In the genomic region with DNA sequence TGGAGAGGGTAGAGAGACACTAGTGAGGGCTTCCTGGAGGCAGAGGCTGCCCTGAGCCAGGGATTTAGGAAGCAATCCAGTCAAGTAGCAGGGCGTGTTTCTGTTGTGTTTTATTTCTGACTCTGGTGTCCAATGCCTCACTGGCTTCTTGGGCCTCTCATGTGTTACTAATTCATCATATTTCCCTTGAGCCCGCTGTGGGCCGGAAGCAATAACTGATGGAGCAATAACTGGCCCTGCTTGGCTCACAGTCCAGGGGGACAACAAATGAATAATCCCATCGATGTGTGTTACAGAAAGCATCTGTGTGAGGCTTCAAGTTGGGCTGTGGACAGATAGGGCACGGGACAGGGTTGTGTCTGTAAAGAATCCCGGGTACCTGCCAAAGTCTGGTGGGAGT, we compare ENCODE assay signal across 17 mouse cellular contexts. TPM values are rescaled to one million over a fixed set of nuclear protein-coding genes. Genes with fewer than 3 reads are reported as not detected.
DNase-seq lines count a peak whose midpoint lies in the region; ATAC-seq and TF ChIP-seq lines count a peak whose summit lies in the region.
"Had no signal": no experiment of that assay in that cellular context is flagged by ENCODE, and none has a peak within 500 bp of the region (broad histone marks: within the 10 kb centered on the region; RNA-seq: fewer than 3 reads in every experiment).

No protein-coding gene starts in this region.

- peaks cover 37% of the 10 kb centered on the region for H3K4me1 ChIP-seq in embryonic facial prominence, embryonic 15.5 days
- peaks cover 30% of the 10 kb centered on the region for H3K4me1 ChIP-seq in embryonic facial prominence, embryonic 10.5 days
- H3K4me1 ChIP-seq in limb, embryonic 14.5 days (ENCODE audit: control insufficient read depth, insufficient read depth, low read length) = peaks cover 5% of the 10 kb centered on the region; the same call in 1 of the 2 replicates
- peaks cover 33% of the 10 kb centered on the region for H3K4me1 ChIP-seq in limb, embryonic 10.5 days
- H3K4me1 ChIP-seq in bone marrow, adult 2 months (ENCODE audit: control insufficient read depth, insufficient read depth, low read length) = peaks cover 3% of the 10 kb centered on the region

- H3K9me3 ChIP-seq in embryonic facial prominence, embryonic 15.5 days (replicated peaks) = no peaks in the 10 kb centered on the region
- H3K9me3 ChIP-seq in embryonic facial prominence, embryonic 10.5 days = no peaks in the 10 kb centered on the region
- no peaks in the 10 kb centered on the region for H3K9me3 ChIP-seq in limb, embryonic 14.5 days (ENCODE audit: control insufficient read depth, low read length)
- no peaks in the 10 kb centered on the region for H3K9me3 ChIP-seq in limb, embryonic 10.5 days (replicated peaks)
- H3K9me3 ChIP-seq: limb, embryonic 12.5 days had no signal

- no peak for DNase-seq in embryonic facial prominence, embryonic 10.5 days (ENCODE audit: low spot score)
- no peak for DNase-seq in limb, embryonic 14.5 days (ENCODE audit: low spot score)
- DNase-seq in limb, embryonic 10.5 days (ENCODE audit: low spot score) = no peak
- DNase-seq in ovary, adult 18-20 months (ENCODE audit: low spot score) = no peak
- no peak for DNase-seq in layer of hippocampus, adult 11-12 months (ENCODE audit: low spot score)
- DNase-seq: adrenal gland, postnatal 36 days; forebrain, postnatal 0 days; kidney, postnatal 36 days; liver, postnatal 0 days; right cerebral cortex, postnatal 25 days had no signal

- no peak for TF ChIP-seq CTCF in bone marrow, adult 2 months (IDR thresholded peaks at IDR 0.05; ENCODE audit: control insufficient read depth, insufficient read depth, low read length)

- peaks cover 33% of the 10 kb centered on the region for H3K36me3 ChIP-seq in embryonic facial prominence, embryonic 15.5 days
- H3K36me3 ChIP-seq in embryonic facial prominence, embryonic 10.5 days (replicated peaks) = peaks cover 38% of the 10 kb centered on the region
- H3K36me3 ChIP-seq in limb, embryonic 14.5 days (ENCODE audit: control insufficient read depth, insufficient read depth, low read length) = peaks cover 35% of the 10 kb centered on the region
- peaks cover 41% of the 10 kb centered on the region for H3K36me3 ChIP-seq in limb, embryonic 10.5 days

- H3K9ac ChIP-seq in embryonic facial prominence, embryonic 15.5 days = no peak overlapping the region
- H3K9ac ChIP-seq in limb, embryonic 14.5 days (ENCODE audit: low read depth, low read length, severe bottlenecking) = 0 out of 2 replicates have a peak overlapping the region, but pooled peaks have one; percentile 21
- H3K9ac ChIP-seq: forebrain, postnatal 0 days; liver, postnatal 0 days had no signal

- no peak overlapping the region for H3K4me2 ChIP-seq in embryonic facial prominence, embryonic 15.5 days (replicated peaks)
- no peak overlapping the region for H3K4me2 ChIP-seq in limb, embryonic 14.5 days (replicated peaks; ENCODE audit: low read depth, low read length, severe bottlenecking)
- H3K4me2 ChIP-seq: limb, embryonic 12.5 days had no signal

- ATAC-seq in embryonic facial prominence, embryonic 15.5 days (ENCODE audit: insufficient number of reproducible peaks, low FRiP score, low TSS enrichment, low read depth) = no peak
- no peak for ATAC-seq in limb, embryonic 14.5 days (ENCODE audit: low FRiP score, low read depth)
- 0 out of 2 replicates have a peak, but pooled peaks have one; percentile 9 for ATAC-seq in megakaryocyte progenitor cell, adult 5-6 weeks (replicated peaks; ENCODE audit: poor library complexity)
- ATAC-seq: forebrain, postnatal 0 days; intestine, embryonic 16.5 days; liver, postnatal 0 days had no signal

- 53% methylated on average over 6 of the region's 6 CpGs for WGBS in embryonic facial prominence, embryonic 15.5 days
- 81% methylated on average over 6 of the region's 6 CpGs for WGBS in embryonic facial prominence, embryonic 10.5 days
- 54% methylated on average over 6 of the region's 6 CpGs for WGBS in limb, embryonic 14.5 days
- 83% methylated on average over 6 of the region's 6 CpGs for WGBS in limb, embryonic 10.5 days
- 48% methylated on average over 6 of the region's 6 CpGs for WGBS in bone marrow, adult 2 months

- 0 out of 2 replicates have a peak overlapping the region, but pooled peaks have one; percentile 68 for H3K27ac ChIP-seq in embryonic facial prominence, embryonic 15.5 days (replicated peaks)
- no peak overlapping the region for H3K27ac ChIP-seq in embryonic facial prominence, embryonic 10.5 days (replicated peaks)
- no peak overlapping the region for H3K27ac ChIP-seq in limb, embryonic 14.5 days (replicated peaks; ENCODE audit: low read depth, low read length)
- H3K27ac ChIP-seq in limb, embryonic 10.5 days = no peak overlapping the region
- H3K27ac ChIP-seq in bone marrow, adult 2 months (ENCODE audit: control insufficient read depth, insufficient read depth, low read depth, low read length, poor library complexity) = peak overlapping the region; percentile 18; the same call in 1 of the 2 replicates
- H3K27ac ChIP-seq: limb, embryonic 12.5 days had no signal

- no peaks in the 10 kb centered on the region for H3K27me3 ChIP-seq in embryonic facial prominence, embryonic 15.5 days
- peaks cover 17% of the 10 kb centered on the region for H3K27me3 ChIP-seq in embryonic facial prominence, embryonic 10.5 days (replicated peaks; ENCODE audit: low read depth, poor library complexity, severe bottlenecking)
- no peaks in the 10 kb centered on the region for H3K27me3 ChIP-seq in limb, embryonic 14.5 days (ENCODE audit: control insufficient read depth, insufficient read depth, low read length)
- H3K27me3 ChIP-seq in limb, embryonic 10.5 days (ENCODE audit: low read depth, poor library complexity, severe bottlenecking) = 0 out of 2 replicates have a peak, but pooled peaks cover 5% of the 10 kb centered on the region
- H3K27me3 ChIP-seq: limb, embryonic 12.5 days had no signal

- no peak for TF ChIP-seq POLR2A in limb, embryonic 14.5 days (IDR thresholded peaks at IDR 0.05; ENCODE audit: borderline replicate concordance, extremely low read depth, insufficient read depth, insufficient read length)
- no peak for TF ChIP-seq POLR2A in bone marrow, adult 2 months (IDR thresholded peaks at IDR 0.05; ENCODE audit: borderline replicate concordance, control insufficient read depth, low read depth, low read length)

- no peak overlapping the region for H3K4me3 ChIP-seq in embryonic facial prominence, embryonic 15.5 days (replicated peaks)
- H3K4me3 ChIP-seq in embryonic facial prominence, embryonic 10.5 days = no peak overlapping the region
- no peak overlapping the region for H3K4me3 ChIP-seq in limb, embryonic 14.5 days (replicated peaks; ENCODE audit: low read length)
- no peak overlapping the region for H3K4me3 ChIP-seq in limb, embryonic 10.5 days
- no peak overlapping the region for H3K4me3 ChIP-seq in bone marrow, adult 2 months (replicated peaks; ENCODE audit: control insufficient read depth, low read depth, low read length)
- H3K4me3 ChIP-seq: erythroblast, embryonic 14.5 days; limb, embryonic 12.5 days had no signal

RNA-seq across cellular contexts. Expression of a gene that starts 6.1 kb away (rescaled TPM):
- 2.5 and 3.1 TPM in 2 replicates for polyA plus RNA-seq in embryonic facial prominence, embryonic 15.5 days (2015; fragmentation: Nextera tagmentation; extraction: Ambion mirVana)
- polyA plus RNA-seq in embryonic facial prominence, embryonic 10.5 days (2016; fragmentation: Nextera tagmentation; extraction: Ambion mirVana) = 0.52 and 0.64 TPM in 2 replicates
- polyA plus RNA-seq in limb, embryonic 14.5 days (2012; rRNA removed) = 3.6 and 4.1 TPM in 2 replicates
- 2.3 and 2.8 TPM in 2 replicates for polyA plus RNA-seq in limb, embryonic 14.5 days (2014; fragmentation: Nextera tagmentation; extraction: Ambion mirVana)
- polyA plus RNA-seq in limb, embryonic 10.5 days (2016; fragmentation: Nextera tagmentation; extraction: Ambion mirVana) = 0.18 and 0.43 TPM in 2 replicates
- 8.3 and 13.0 TPM in 2 replicates for polyA plus RNA-seq in bone marrow, adult 2 months (2011; ENCODE audit: insufficient read depth, insufficient read length, low replicate concordance, missing spikeins)
- 2.1 and 2.6 TPM in 2 replicates for total RNA-seq in megakaryocyte progenitor cell, adult 5-6 weeks (2015)
- 1.8 and 4.0 TPM in 2 replicates for total RNA-seq in megakaryocyte progenitor cell, adult 5-6 weeks (2017)
- total RNA-seq: forebrain, postnatal 0 days; megakaryocyte-erythroid progenitor cell, adult 5-6 weeks had no signal

RNA-seq across cellular contexts. Expression of a gene that starts 11.6 kb away (rescaled TPM):
- 117 and 138 TPM in 2 replicates for polyA plus RNA-seq in embryonic facial prominence, embryonic 15.5 days (2015; fragmentation: Nextera tagmentation; extraction: Ambion mirVana)
- 121 and 126 TPM in 2 replicates for polyA plus RNA-seq in embryonic facial prominence, embryonic 10.5 days (2016; fragmentation: Nextera tagmentation; extraction: Ambion mirVana)
- polyA plus RNA-seq in limb, embryonic 14.5 days (2012; rRNA removed) = 281 and 320 TPM in 2 replicates
- 156 and 164 TPM in 2 replicates for polyA plus RNA-seq in limb, embryonic 14.5 days (2014; fragmentation: Nextera tagmentation; extraction: Ambion mirVana)
- 127 and 134 TPM in 2 replicates for polyA plus RNA-seq in limb, embryonic 10.5 days (2016; fragmentation: Nextera tagmentation; extraction: Ambion mirVana)
- polyA plus RNA-seq in bone marrow, adult 2 months (2011; ENCODE audit: insufficient read depth, insufficient read length, low replicate concordance, missing spikeins) = 307 and 376 TPM in 2 replicates
- total RNA-seq in megakaryocyte progenitor cell, adult 5-6 weeks (2015) = 125 and 150 TPM in 2 replicates
- total RNA-seq in megakaryocyte progenitor cell, adult 5-6 weeks (2017) = 419 and 440 TPM in 2 replicates

RNA-seq across cellular contexts. Expression of a gene that starts 20.8 kb away (rescaled TPM):
- polyA plus RNA-seq in embryonic facial prominence, embryonic 15.5 days (2015; fragmentation: Nextera tagmentation; extraction: Ambion mirVana) = 27.8 and 36.3 TPM in 2 replicates
- 14.7 and 20.3 TPM in 2 replicates for polyA plus RNA-seq in embryonic facial prominence, embryonic 10.5 days (2016; fragmentation: Nextera tagmentation; extraction: Ambion mirVana)
- 63.3 and 92.7 TPM in 2 replicates for polyA plus RNA-seq in limb, embryonic 14.5 days (2012; rRNA removed)
- polyA plus RNA-seq in limb, embryonic 14.5 days (2014; fragmentation: Nextera tagmentation; extraction: Ambion mirVana) = 17.8 and 21.1 TPM in 2 replicates
- polyA plus RNA-seq in limb, embryonic 10.5 days (2016; fragmentation: Nextera tagmentation; extraction: Ambion mirVana) = 15.4 and 18.5 TPM in 2 replicates
- polyA plus RNA-seq in bone marrow, adult 2 months (2011; ENCODE audit: insufficient read depth, insufficient read length, low replicate concordance, missing spikeins) = not detected in 2 replicates
- total RNA-seq in megakaryocyte progenitor cell, adult 5-6 weeks (2015) = not detected in 2 replicates
- not detected in 2 replicates for total RNA-seq in megakaryocyte progenitor cell, adult 5-6 weeks (2017)
- total RNA-seq: forebrain, postnatal 0 days; megakaryocyte-erythroid progenitor cell, adult 5-6 weeks had no signal
- polyA plus RNA-seq: erythroblast, embryonic 14.5 days had no signal

RNA-seq across cellular contexts. Expression of a gene that starts 32.1 kb away (rescaled TPM):
- polyA plus RNA-seq in embryonic facial prominence, embryonic 15.5 days (2015; fragmentation: Nextera tagmentation; extraction: Ambion mirVana) = 22.4 and 26.0 TPM in 2 replicates
- 2.9 and 4.6 TPM in 2 replicates for polyA plus RNA-seq in embryonic facial prominence, embryonic 10.5 days (2016; fragmentation: Nextera tagmentation; extraction: Ambion mirVana)
- 12.8 and 13.9 TPM in 2 replicates for polyA plus RNA-seq in limb, embryonic 14.5 days (2012; rRNA removed)
- 16.5 and 18.8 TPM in 2 replicates for polyA plus RNA-seq in limb, embryonic 14.5 days (2014; fragmentation: Nextera tagmentation; extraction: Ambion mirVana)
- polyA plus RNA-seq in limb, embryonic 10.5 days (2016; fragmentation: Nextera tagmentation; extraction: Ambion mirVana) = 2.6 and 5.7 TPM in 2 replicates
- polyA plus RNA-seq in bone marrow, adult 2 months (2011; ENCODE audit: insufficient read depth, insufficient read length, low replicate concordance, missing spikeins) = not detected in 2 replicates
- not detected in 2 replicates for total RNA-seq in megakaryocyte progenitor cell, adult 5-6 weeks (2015)
- 0.20 TPM in 1 of 2 replicates, not detected in the other for total RNA-seq in megakaryocyte progenitor cell, adult 5-6 weeks (2017)
- total RNA-seq: megakaryocyte-erythroid progenitor cell, adult 5-6 weeks had no signal
- polyA plus RNA-seq: erythroblast, embryonic 14.5 days had no signal

RNA-seq across cellular contexts. Expression of a gene that starts 37.2 kb away (rescaled TPM):
- 5.4 and 6.3 TPM in 2 replicates for polyA plus RNA-seq in embryonic facial prominence, embryonic 15.5 days (2015; fragmentation: Nextera tagmentation; extraction: Ambion mirVana)
- polyA plus RNA-seq in embryonic facial prominence, embryonic 10.5 days (2016; fragmentation: Nextera tagmentation; extraction: Ambion mirVana) = 5.5 and 6.0 TPM in 2 replicates
- polyA plus RNA-seq in limb, embryonic 14.5 days (2012; rRNA removed) = 64.3 and 89.3 TPM in 2 replicates
- polyA plus RNA-seq in limb, embryonic 14.5 days (2014; fragmentation: Nextera tagmentation; extraction: Ambion mirVana) = 11.5 and 13.7 TPM in 2 replicates
- 7.0 and 8.2 TPM in 2 replicates for polyA plus RNA-seq in limb, embryonic 10.5 days (2016; fragmentation: Nextera tagmentation; extraction: Ambion mirVana)
- polyA plus RNA-seq in bone marrow, adult 2 months (2011; ENCODE audit: insufficient read depth, insufficient read length, low replicate concordance, missing spikeins) = 0.54 and 1.7 TPM in 2 replicates
- total RNA-seq in megakaryocyte progenitor cell, adult 5-6 weeks (2015) = not detected in 2 replicates
- total RNA-seq in megakaryocyte progenitor cell, adult 5-6 weeks (2017) = 0.04 and 0.17 TPM in 2 replicates

Comparison
In these comparisons a context has a peak if more than half of its experiments do, and no peak if none do; other contexts are left out.
1. H3K27ac ChIP-seq: peak in embryonic facial prominence, embryonic 15.5 days (single experiment) and bone marrow, adult 2 months (single experiment); none in embryonic facial prominence, embryonic 10.5 days (single experiment), limb, embryonic 14.5 days (single experiment) and limb, embryonic 10.5 days (single experiment).
2. RNA of a gene that starts 20.8 kb away (polyA plus RNA-seq): 17.8 to 92.7 TPM in limb, embryonic 14.5 days, 27.8 to 36.3 TPM in embryonic facial prominence, embryonic 15.5 days, 14.7 to 20.3 TPM in embryonic facial prominence, embryonic 10.5 days and 15.4 to 18.5 TPM in limb, embryonic 10.5 days; not detected in bone marrow, adult 2 months; every median in the first group is over 10 times any median in the second.